Mouse (Mus musculus) hindbrain, postnatal 0 days (tissue): ENCODE measurements around the gene Trim6. TPM values are rescaled to one million over a fixed set of nuclear protein-coding genes. Genes with fewer than 3 reads are reported as not detected.
A peak's percentile ranks its signal among the peaks of the same experiment; 100 is the strongest.

Experiments
- ATAC-seq: fragments of 200-750 bp; cut with Nextera tagmentation; 2 replicates; pipeline ENCODE4 v1.8.0; 2017; ENCODE audit warnings: mild to moderate bottlenecking, moderate TSS enrichment, moderate library complexity
- DNase-seq: peaks from one replicate; pipeline ENCODE4 v3.0.0-alpha.2; 2015; ENCODE audit warnings: low spot score
- H3K27ac ChIP-seq: fragments of 300-500 bp; sonication (generic); 2 replicates; pipeline ENCODE4 v1.5.1; 2014; ENCODE audit warnings: mild to moderate bottlenecking
- H3K27me3 ChIP-seq: fragments of 300-500 bp; sonication (generic); 2 replicates; pipeline ENCODE4 v1.6.1; 2014; ENCODE audit warnings: low read length, mixed read lengths; ENCODE audit not compliant: insufficient read depth
- H3K36me3 ChIP-seq: fragments of 300-500 bp; sonication (generic); 2 replicates; pipeline ENCODE4 v1.6.1; 2014; ENCODE audit warnings: low read length, mixed read lengths; ENCODE audit not compliant: insufficient read depth
- H3K4me1 ChIP-seq: fragments of 300-500 bp; sonication (generic); 2 replicates; pipeline ENCODE4 v1.6.1; 2014; ENCODE audit warnings: antibody characterized with exemption, low read length, mixed read lengths; ENCODE audit not compliant: insufficient read depth
- H3K4me2 ChIP-seq: fragments of 300-500 bp; sonication (generic); 2 replicates; pipeline ENCODE4 v1.6.1; 2014; ENCODE audit warnings: low read depth, mild to moderate bottlenecking, low read length, moderate library complexity, mixed read lengths
- H3K4me3 ChIP-seq: fragments of 300-500 bp; sonication (generic); 2 replicates; pipeline ENCODE4 v1.5.1; 2014; ENCODE audit warnings: low read length
- H3K9ac ChIP-seq: fragments of 300-500 bp; sonication (generic); replicated peaks from 2 replicates; pipeline ENCODE4 v1.6.1; 2014; ENCODE audit warnings: mild to moderate bottlenecking, low read length, moderate library complexity, mixed read lengths
- H3K9me3 ChIP-seq: fragments of 300-500 bp; sonication (generic); 2 replicates; pipeline ENCODE4 v1.6.1; 2016; ENCODE audit warnings: low read length, mixed read lengths
- CTCF ChIP-seq: IDR thresholded peaks from 2 replicates; pipeline ENCODE4 v1.5.1; 2016; ENCODE audit warnings: antibody characterized with exemption, control low read depth, low read depth
- WGBS: fragments of 180-500 bp; shearing (Covaris S2); extraction: QIAGEN DNeasy Blood & Tissue Kit; methylation state at CpG from one replicate; pipeline ENCODE4 v1.1.7; 2014; 5-methylcytosine and 5-hydroxymethylcytosine counted together
- polyA plus RNA-seq: library from polyadenylated mRNA; unstranded; fragments of >200 nt; fragmentation: Nextera tagmentation; extraction: Ambion mirVana; gene quantifications from 2 replicates; pipeline ENCODE4 v1.2.1, GENCODE M21; 2015
- total RNA-seq: library from RNA; depleted of rRNA; stranded (reverse); fragments of >200 nt; gene quantifications from 2 replicates; pipeline ENCODE4 v1.2.3, GENCODE M21; 2014

Gene Trim6
- total and polyA plus RNA-seq, 2 experiments from 2014 or later, result 0.37 to 0.68 TPM

DNA sequence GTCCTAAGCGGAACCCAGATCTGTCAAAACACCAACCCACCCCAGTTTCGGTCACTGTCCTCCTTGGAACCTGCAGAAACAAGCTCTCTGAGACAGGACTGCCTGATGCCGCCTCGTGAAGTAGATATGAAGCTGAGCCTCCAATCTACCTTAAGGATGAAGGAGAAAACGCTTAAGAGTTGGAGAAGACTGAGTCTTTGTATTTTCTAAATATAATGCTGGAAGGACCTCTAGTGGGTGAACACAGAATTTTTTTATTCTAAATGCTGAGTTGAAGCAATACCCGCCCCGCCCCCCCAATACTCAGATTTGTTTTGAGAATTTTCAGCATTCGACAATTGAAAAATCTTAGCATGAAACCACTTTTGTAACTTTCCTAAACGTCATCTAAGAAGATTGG, 27.3 kb upstream of the Trim6 start:
- Histone ChIP-seq H3K27ac (no peak overlapping the region), H3K4me1 (no peaks in the 10 kb centered on the region)
- 65% methylated on average over 9 of the region's 9 CpGs for WGBS

DNA sequence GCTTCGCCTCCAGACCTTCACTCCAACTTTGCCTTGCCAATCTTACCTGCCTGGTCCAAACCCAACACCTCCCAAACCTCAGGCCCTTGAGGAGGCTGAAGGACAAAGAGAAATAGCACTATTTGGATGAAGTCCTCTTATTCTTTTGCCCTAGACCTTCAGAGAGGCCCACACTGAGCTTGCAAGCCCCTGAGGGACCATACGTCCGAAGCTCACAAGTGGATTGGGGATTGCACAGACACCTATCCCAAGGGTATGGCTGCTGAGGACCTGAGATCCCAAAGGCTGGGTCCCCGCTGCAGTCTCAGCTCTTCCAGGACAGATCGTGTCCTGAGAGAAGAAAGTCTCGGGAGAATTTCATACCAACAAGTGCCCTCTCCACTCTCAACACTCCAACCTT, 22.7 kb upstream of the Trim6 start, which contains the start of gene Olfr649:
TSS of gene Olfr649 (minus strand) at position 101 of the 400 bp plus-strand sequence.
- 90% methylated on average over 6 of the region's 6 CpGs for WGBS
- ATAC-seq, result no peak

More for the DNA sequence above, 27.3 kb upstream of the Trim6 start:
- Histone ChIP-seq H3K9ac (no peak overlapping the region), H3K9me3 (no peaks in the 10 kb centered on the region), H3K4me3 (no peak overlapping the region), H3K27me3 (no peaks in the 10 kb centered on the region), H3K36me3 (no peaks in the 10 kb centered on the region), H3K4me2 (no peak overlapping the region)
- DNase-seq, result peak; percentile 16
- ATAC-seq, result no peak
- TF ChIP-seq CTCF, result no peak

DNA sequence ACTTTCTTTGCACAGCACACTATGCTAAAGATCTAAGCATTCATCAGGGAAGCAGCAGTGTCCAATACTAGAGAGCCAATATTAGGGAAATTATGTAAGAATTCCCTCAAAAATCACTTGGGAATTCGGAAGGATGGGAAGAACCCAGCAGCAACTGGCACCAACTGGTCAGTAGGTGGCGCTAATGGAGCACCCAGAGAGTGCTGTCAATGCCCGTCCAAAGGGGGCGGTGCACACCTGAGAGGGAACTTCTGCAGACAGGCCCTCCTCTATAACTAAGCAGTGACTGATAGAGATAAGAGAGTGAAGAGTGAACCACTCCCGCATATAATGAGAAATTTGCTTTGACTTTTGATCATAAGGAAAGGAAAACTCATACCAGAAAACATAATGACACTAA, 18.8 kb upstream of the Trim6 start:
- DNase-seq, result peak; percentile 65
- Histone ChIP-seq H3K27ac (no peak overlapping the region), H3K27me3 (no peaks in the 10 kb centered on the region), H3K4me3 (no peak overlapping the region), H3K36me3 (no peaks in the 10 kb centered on the region), H3K9me3 (no peaks in the 10 kb centered on the region), H3K4me2 (no peak overlapping the region), H3K9ac (no peak overlapping the region), H3K4me1 (no peaks in the 10 kb centered on the region)
- WGBS, result 8% methylated on average over 5 of the region's 5 CpGs
- TF ChIP-seq CTCF, result peak; percentile 83
- ATAC-seq, result no peak

More for the DNA sequence above, 22.7 kb upstream of the Trim6 start, which contains the start of gene Olfr649:
- Histone ChIP-seq H3K9ac (no peak within 1 kb of the TSS), H3K27ac (no peak within 1 kb of the TSS), H3K9me3 (no peaks in the 10 kb centered on the region), H3K27me3 (no peaks in the 10 kb centered on the region), H3K36me3 (no peaks in the 10 kb centered on the region), H3K4me2 (no peak within 1 kb of the TSS), H3K4me1 (no peaks in the 10 kb centered on the region), H3K4me3 (no peak within 1 kb of the TSS)
- no peak for DNase-seq
- no peak for TF ChIP-seq CTCF

DNA sequence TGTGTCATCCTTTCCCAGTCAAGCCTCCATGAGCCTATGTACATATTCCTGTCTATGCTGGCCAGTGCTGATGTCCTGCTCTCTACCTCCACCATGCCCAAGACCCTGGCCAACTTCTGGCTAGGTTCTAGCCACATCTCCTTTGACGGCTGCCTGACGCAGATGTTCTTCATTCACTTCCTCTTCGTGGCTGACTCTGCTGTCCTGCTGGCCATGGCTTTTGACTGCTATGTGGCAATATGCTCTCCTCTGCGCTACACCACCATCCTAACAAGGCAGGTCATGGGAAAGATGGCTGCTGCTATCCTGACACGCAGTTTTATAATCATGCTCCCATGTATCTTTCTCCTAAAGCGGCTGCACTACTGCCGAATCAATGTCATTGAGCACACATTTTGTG, 12.4 kb upstream of the Trim6 start:
- no peaks in the 10 kb centered on the region for H3K27me3 ChIP-seq
- no peak for ATAC-seq
- no peak overlapping the region for H3K9ac ChIP-seq
- no peak overlapping the region for H3K4me2 ChIP-seq
- WGBS, result 93% methylated on average over 7 of the region's 7 CpGs
- no peaks in the 10 kb centered on the region for H3K4me1 ChIP-seq
- H3K36me3 ChIP-seq, result no peaks in the 10 kb centered on the region
- TF ChIP-seq CTCF, result no peak
- H3K27ac ChIP-seq, result no peak overlapping the region
- no peaks in the 10 kb centered on the region for H3K9me3 ChIP-seq
- no peak overlapping the region for H3K4me3 ChIP-seq
- DNase-seq, result no peak

DNA sequence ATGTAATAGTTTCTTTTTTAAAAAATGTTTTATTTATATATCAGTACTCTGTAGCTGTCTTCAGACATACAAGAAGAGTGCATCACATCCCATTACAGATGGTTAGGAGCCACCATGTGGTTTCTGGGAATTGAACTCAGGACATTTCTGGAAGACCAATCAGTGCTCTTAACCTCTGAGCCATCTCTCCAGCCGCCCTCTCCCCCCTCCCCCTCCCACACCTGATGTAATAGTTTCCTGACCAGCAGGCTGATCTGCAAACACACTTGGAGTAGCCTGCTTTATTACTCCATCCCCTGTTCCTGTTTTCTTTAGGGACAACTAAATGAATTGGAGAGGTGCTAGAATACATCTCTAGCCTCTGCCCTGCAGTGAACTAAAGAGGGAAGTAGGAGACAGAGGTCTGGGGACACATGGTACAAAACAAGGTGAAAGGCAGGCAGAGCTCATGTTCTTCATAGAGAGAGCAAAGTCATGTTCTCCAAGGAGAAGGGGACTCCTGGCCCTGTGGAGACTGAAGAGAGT, 2.5 kb upstream of the Trim6 start:
- WGBS, result 81% methylated on average over 1 of the region's 1 CpGs

DNA sequence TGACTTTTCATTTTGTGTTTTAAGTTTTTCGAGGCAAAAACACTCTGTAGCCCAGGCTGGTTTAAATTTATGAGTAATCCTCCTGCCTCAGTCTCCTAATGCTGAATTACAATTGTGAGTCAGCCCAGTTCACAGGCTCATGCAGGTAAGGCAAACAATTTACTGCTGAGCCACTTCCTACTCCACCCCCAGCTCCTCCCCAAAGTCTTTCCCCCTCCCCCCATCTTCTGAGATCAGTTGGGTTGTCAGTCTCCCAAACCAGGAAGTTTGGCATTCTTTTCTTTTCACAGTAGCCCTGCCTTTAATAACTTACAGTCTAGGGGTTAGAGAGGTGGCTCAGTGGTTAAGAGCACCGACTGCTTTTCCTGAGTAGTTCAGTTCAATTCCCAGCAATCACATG, 712 bp upstream of the Trim6 start:
- Histone ChIP-seq H3K27me3 (no peaks in the 10 kb centered on the region), H3K36me3 (no peaks in the 10 kb centered on the region), H3K27ac (no peak overlapping the region), H3K9me3 (no peaks in the 10 kb centered on the region), H3K9ac (no peak overlapping the region), H3K4me3 (no peak overlapping the region), H3K4me2 (no peak overlapping the region), H3K4me1 (peaks cover 7% of the 10 kb centered on the region; the same call in 1 of the 2 replicates)
- DNase-seq, result no peak
- TF ChIP-seq CTCF, result no peak
- no peak for ATAC-seq
- WGBS, result 78% methylated on average over 2 of the region's 2 CpGs

More for the DNA sequence above, 2.5 kb upstream of the Trim6 start:
- H3K27ac ChIP-seq, result no peak overlapping the region
- no peak for TF ChIP-seq CTCF
- no peaks in the 10 kb centered on the region for H3K27me3 ChIP-seq
- ATAC-seq (no peak), DNase-seq (no peak)
- H3K4me2 ChIP-seq, result no peak overlapping the region
- no peak overlapping the region for H3K9ac ChIP-seq
- no peaks in the 10 kb centered on the region for H3K9me3 ChIP-seq
- H3K4me1 ChIP-seq, result peaks cover 7% of the 10 kb centered on the region; the same call in 1 of the 2 replicates
- H3K36me3 ChIP-seq, result no peaks in the 10 kb centered on the region
- H3K4me3 ChIP-seq, result no peak overlapping the region

DNA sequence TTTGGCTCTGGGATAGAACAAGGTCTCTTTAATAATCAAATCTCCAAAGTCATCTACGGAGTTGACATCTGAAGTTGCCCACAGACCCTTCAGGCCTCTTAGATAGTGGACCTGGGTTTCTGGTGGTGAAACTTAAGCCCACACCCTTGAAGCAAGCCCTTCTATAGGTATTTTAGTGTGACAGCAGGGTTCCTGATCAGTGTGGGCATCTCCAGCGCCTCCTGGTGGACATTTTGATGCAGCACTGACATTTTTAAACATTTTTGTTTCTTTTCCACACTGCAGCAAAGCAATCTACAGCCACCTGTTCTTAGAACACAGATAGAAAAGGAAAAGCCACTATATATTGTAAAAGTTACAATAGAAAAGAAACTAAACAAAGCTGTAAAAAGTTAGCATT, 12.6 kb downstream of the Trim6 start:
- H3K9ac ChIP-seq, result no peak overlapping the region
- H3K9me3 ChIP-seq, result no peaks in the 10 kb centered on the region
- no peak overlapping the region for H3K27ac ChIP-seq
- 42% methylated on average over 2 of the region's 2 CpGs for WGBS
- no peaks in the 10 kb centered on the region for H3K36me3 ChIP-seq
- no peaks in the 10 kb centered on the region for H3K27me3 ChIP-seq
- DNase-seq, result peak; percentile 20
- H3K4me3 ChIP-seq, result no peak overlapping the region
- peak; percentile 63 for TF ChIP-seq CTCF
- ATAC-seq, result no peak
- no peaks in the 10 kb centered on the region for H3K4me1 ChIP-seq
- H3K4me2 ChIP-seq, result no peak overlapping the region
